18 mouse cellular contexts compared by ENCODE assay signal in the genomic region with DNA sequence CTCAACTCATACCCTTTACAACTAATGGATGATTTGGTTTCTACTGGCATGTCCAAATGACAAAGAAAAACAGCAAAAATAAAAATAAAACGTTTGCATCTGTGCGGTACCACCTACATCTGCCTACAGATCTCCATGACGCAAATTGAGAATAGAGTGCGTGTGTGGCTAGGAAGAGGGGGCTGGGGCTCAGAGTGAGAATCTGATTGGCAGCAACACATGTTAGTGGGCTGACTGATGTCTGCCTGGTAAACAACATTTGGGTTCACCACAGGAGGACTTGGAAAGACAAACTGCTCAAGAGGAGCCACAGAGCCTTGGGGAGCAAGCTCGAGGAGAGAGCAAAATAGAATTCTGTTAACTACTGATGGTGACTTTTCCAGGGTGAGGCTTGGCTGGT. TPM values are rescaled to one million over a fixed set of nuclear protein-coding genes. Genes with fewer than 3 reads are reported as not detected.
DNase-seq lines count a peak whose midpoint lies in the region; ATAC-seq lines count a peak whose summit lies in the region.
"Had no signal": no experiment of that assay in that cellular context is flagged by ENCODE, and none has a peak within 500 bp of the region (broad histone marks: within the 10 kb centered on the region; RNA-seq: fewer than 3 reads in every experiment).

No protein-coding gene starts in this region.

- no peak overlapping the region for H3K4me2 ChIP-seq in embryonic facial prominence, embryonic 14.5 days (ENCODE audit: low read depth, low read length)
- H3K4me2 ChIP-seq in midbrain, embryonic 11.5 days = no peak overlapping the region
- no peak overlapping the region for H3K4me2 ChIP-seq in midbrain, embryonic 13.5 days (replicated peaks)
- H3K4me2 ChIP-seq: hindbrain, embryonic 14.5 days; midbrain, embryonic 12.5 days had no signal

- no peaks in the 10 kb centered on the region for H3K36me3 ChIP-seq in embryonic facial prominence, embryonic 14.5 days (ENCODE audit: control insufficient read depth, insufficient read depth, low read length)
- H3K36me3 ChIP-seq in embryonic facial prominence, embryonic 10.5 days (replicated peaks) = no peaks in the 10 kb centered on the region
- H3K36me3 ChIP-seq in midbrain, embryonic 11.5 days (ENCODE audit: control insufficient read depth, insufficient read depth, low read length) = no peaks in the 10 kb centered on the region
- no peaks in the 10 kb centered on the region for H3K36me3 ChIP-seq in midbrain, embryonic 13.5 days
- H3K36me3 ChIP-seq: midbrain, embryonic 12.5 days had no signal

- peak; percentile 16 for DNase-seq in embryonic facial prominence, embryonic 14.5 days (ENCODE audit: low spot score)
- DNase-seq in embryonic facial prominence, embryonic 10.5 days (ENCODE audit: low spot score) = no peak
- peak; percentile 28 for DNase-seq in right cerebral cortex, adult 18-20 months
- no peak for DNase-seq in right cerebral cortex, postnatal 4 days
- DNase-seq in cerebellum, postnatal 14 days = peak; percentile 51 to 79
- DNase-seq in midbrain, embryonic 11.5 days (ENCODE audit: low spot score, missing footprints) = no peak
- no peak for DNase-seq in adrenal gland, adult (ENCODE audit: inconsistent age in 2 of 2, low spot score in 1 of 2)
- DNase-seq: gastrocnemius, postnatal 10 days; heart, postnatal 10 days; kidney, postnatal 10 days; liver; lung, adult 18-20 months; lung, postnatal 36 days had no signal

- no peak for ATAC-seq in embryonic facial prominence, embryonic 14.5 days (ENCODE audit: low read depth)
- no peak for ATAC-seq in midbrain, embryonic 11.5 days (ENCODE audit: low FRiP score)
- no peak for ATAC-seq in midbrain, embryonic 13.5 days
- ATAC-seq: forebrain, embryonic 14.5 days; intestine, embryonic 16.5 days had no signal

- no peak overlapping the region for H3K27ac ChIP-seq in embryonic facial prominence, embryonic 14.5 days (replicated peaks; ENCODE audit: low read depth, low read length)
- H3K27ac ChIP-seq in embryonic facial prominence, embryonic 10.5 days (replicated peaks) = no peak overlapping the region
- no peak overlapping the region for H3K27ac ChIP-seq in midbrain, embryonic 11.5 days (ENCODE audit: low read depth, low read length)
- no peak overlapping the region for H3K27ac ChIP-seq in midbrain, embryonic 13.5 days
- H3K27ac ChIP-seq: hindbrain, embryonic 14.5 days; midbrain, embryonic 12.5 days had no signal

- 70% methylated on average over 5 of the region's 5 CpGs for WGBS in embryonic facial prominence, embryonic 14.5 days
- WGBS in embryonic facial prominence, embryonic 10.5 days = 83% methylated on average over 5 of the region's 5 CpGs
- 84% methylated on average over 5 of the region's 5 CpGs for WGBS in midbrain, embryonic 11.5 days
- WGBS in midbrain, embryonic 13.5 days = 86% methylated on average over 5 of the region's 5 CpGs

- no peak overlapping the region for H3K9ac ChIP-seq in embryonic facial prominence, embryonic 14.5 days (ENCODE audit: low read depth, low read length)
- no peak overlapping the region for H3K9ac ChIP-seq in midbrain, embryonic 11.5 days (ENCODE audit: low read length)
- no peak overlapping the region for H3K9ac ChIP-seq in midbrain, embryonic 13.5 days (replicated peaks)
- H3K9ac ChIP-seq: hindbrain, embryonic 14.5 days; midbrain, embryonic 12.5 days had no signal

- no peak overlapping the region for H3K4me3 ChIP-seq in embryonic facial prominence, embryonic 14.5 days (ENCODE audit: low read depth, low read length)
- H3K4me3 ChIP-seq in embryonic facial prominence, embryonic 10.5 days = no peak overlapping the region
- no peak overlapping the region for H3K4me3 ChIP-seq in midbrain, embryonic 11.5 days (ENCODE audit: low read depth, low read length)
- H3K4me3 ChIP-seq in midbrain, embryonic 13.5 days (replicated peaks) = no peak overlapping the region
- H3K4me3 ChIP-seq: midbrain, embryonic 12.5 days had no signal

- H3K4me1 ChIP-seq in embryonic facial prominence, embryonic 14.5 days (ENCODE audit: control insufficient read depth, insufficient read depth, low read length) = no peaks in the 10 kb centered on the region
- H3K4me1 ChIP-seq in embryonic facial prominence, embryonic 10.5 days = no peaks in the 10 kb centered on the region
- H3K4me1 ChIP-seq in midbrain, embryonic 11.5 days (ENCODE audit: control insufficient read depth, insufficient read depth, low read length) = no peaks in the 10 kb centered on the region
- no peaks in the 10 kb centered on the region for H3K4me1 ChIP-seq in midbrain, embryonic 13.5 days (replicated peaks)
- H3K4me1 ChIP-seq: midbrain, embryonic 12.5 days had no signal

- no peaks in the 10 kb centered on the region for H3K9me3 ChIP-seq in embryonic facial prominence, embryonic 14.5 days (ENCODE audit: control insufficient read depth, low read length)
- H3K9me3 ChIP-seq in embryonic facial prominence, embryonic 10.5 days = no peaks in the 10 kb centered on the region
- no peaks in the 10 kb centered on the region for H3K9me3 ChIP-seq in midbrain, embryonic 11.5 days (ENCODE audit: control insufficient read depth, low read length)
- no peaks in the 10 kb centered on the region for H3K9me3 ChIP-seq in midbrain, embryonic 13.5 days
- H3K9me3 ChIP-seq: midbrain, embryonic 12.5 days had no signal

- H3K27me3 ChIP-seq in embryonic facial prominence, embryonic 14.5 days (replicated peaks; ENCODE audit: control insufficient read depth, insufficient read depth, low read length) = no peaks in the 10 kb centered on the region
- no peaks in the 10 kb centered on the region for H3K27me3 ChIP-seq in embryonic facial prominence, embryonic 10.5 days (replicated peaks; ENCODE audit: low read depth, poor library complexity, severe bottlenecking)
- no peaks in the 10 kb centered on the region for H3K27me3 ChIP-seq in midbrain, embryonic 11.5 days (ENCODE audit: control insufficient read depth, insufficient read depth, low read length)
- H3K27me3 ChIP-seq in midbrain, embryonic 13.5 days = no peaks in the 10 kb centered on the region
- H3K27me3 ChIP-seq: midbrain, embryonic 12.5 days had no signal

RNA-seq across cellular contexts. Expression of gene Galnt5, which starts 36.9 kb away (rescaled TPM):
- 5.0 and 5.9 TPM in 2 replicates for polyA plus RNA-seq in embryonic facial prominence, embryonic 14.5 days (2014; fragmentation: Nextera tagmentation; extraction: Ambion mirVana)
- polyA plus RNA-seq in embryonic facial prominence, embryonic 10.5 days (2016; fragmentation: Nextera tagmentation; extraction: Ambion mirVana) = 0.15 and 0.37 TPM in 2 replicates
- 0.40 and 0.51 TPM in 2 replicates for polyA plus RNA-seq in midbrain, embryonic 11.5 days (2014; fragmentation: Nextera tagmentation; extraction: Ambion mirVana)
- polyA plus RNA-seq in midbrain, embryonic 13.5 days (2015; fragmentation: Nextera tagmentation; extraction: Ambion mirVana) = 0.11 TPM in 1 of 2 replicates, not detected in the other

Comparison
In these comparisons a context has a peak if more than half of its experiments do, and no peak if none do; other contexts are left out.
1. DNase-seq: peak in embryonic facial prominence, embryonic 14.5 days (single experiment), right cerebral cortex, adult 18-20 months (single experiment) and cerebellum, postnatal 14 days (2 of 2); none in embryonic facial prominence, embryonic 10.5 days (single experiment), right cerebral cortex, postnatal 4 days (single experiment), midbrain, embryonic 11.5 days (single experiment) and adrenal gland, adult (0 of 2).